15 mouse cellular contexts compared by ENCODE assay signal in genomic region chr9:66162995-66163394, GRCm38 (mm10). TPM values are rescaled to one million over a fixed set of nuclear protein-coding genes. Genes with fewer than 3 reads are reported as not detected.
DNase-seq lines count a peak whose midpoint lies in the region; ATAC-seq and TF ChIP-seq lines count a peak whose summit lies in the region.
"Had no signal": no experiment of that assay in that cellular context is flagged by ENCODE, and none has a peak within 500 bp of the region (broad histone marks: within the 10 kb centered on the region; RNA-seq: fewer than 3 reads in every experiment).

No protein-coding gene starts in this region.

- H3K4me1 ChIP-seq in midbrain, postnatal 0 days (ENCODE audit: insufficient read depth, low read length), result peaks cover 1% of the 10 kb centered on the region; the same call in 1 of the 2 replicates
- peaks cover 17% of the 10 kb centered on the region for H3K4me1 ChIP-seq in midbrain, embryonic 13.5 days (replicated peaks)

- peaks cover 14% of the 10 kb centered on the region; the same call in 1 of the 2 replicates for H3K27me3 ChIP-seq in midbrain, postnatal 0 days (ENCODE audit: insufficient read depth, low read length)
- peaks cover 16% of the 10 kb centered on the region for H3K27me3 ChIP-seq in midbrain, embryonic 13.5 days

- H3K4me2 ChIP-seq in midbrain, postnatal 0 days (ENCODE audit: low read depth, low read length, poor library complexity, severe bottlenecking), result no peak overlapping the region
- no peak overlapping the region for H3K4me2 ChIP-seq in midbrain, embryonic 13.5 days (replicated peaks)
- H3K4me2 ChIP-seq: hindbrain, embryonic 14.5 days; kidney, embryonic 15.5 days; limb, embryonic 12.5 days had no signal

- no peak overlapping the region for H3K4me3 ChIP-seq in midbrain, postnatal 0 days (ENCODE audit: low read depth, low read length)
- H3K4me3 ChIP-seq in midbrain, embryonic 13.5 days (replicated peaks), result no peak overlapping the region
- H3K4me3 ChIP-seq: kidney, embryonic 15.5 days; limb, embryonic 12.5 days had no signal

- no peak for ATAC-seq in midbrain, postnatal 0 days (ENCODE audit: low FRiP score)
- no peak for ATAC-seq in midbrain, embryonic 13.5 days

- intact Hi-C loops in heart, postnatal 14 days (cut with DNase I), result no loop called here

- no peak overlapping the region for H3K9ac ChIP-seq in midbrain, postnatal 0 days (replicated peaks; ENCODE audit: low read length, poor library complexity, severe bottlenecking)
- no peak overlapping the region for H3K9ac ChIP-seq in midbrain, embryonic 13.5 days (replicated peaks)
- H3K9ac ChIP-seq: hindbrain, embryonic 14.5 days; kidney, embryonic 15.5 days; limb, embryonic 12.5 days had no signal

- H3K9me3 ChIP-seq in midbrain, postnatal 0 days (ENCODE audit: low read length), result no peaks in the 10 kb centered on the region
- H3K9me3 ChIP-seq in midbrain, embryonic 13.5 days, result no peaks in the 10 kb centered on the region
- H3K9me3 ChIP-seq: G1E; kidney, embryonic 15.5 days; limb, embryonic 12.5 days had no signal

- TF ChIP-seq CTCF in midbrain, postnatal 0 days (IDR thresholded peaks at IDR 0.05), result 0 out of 2 replicates have a peak, but pooled peaks have one; percentile 18

- H3K36me3 ChIP-seq in midbrain, postnatal 0 days (ENCODE audit: insufficient read depth, low read length), result no peaks in the 10 kb centered on the region
- no peaks in the 10 kb centered on the region for H3K36me3 ChIP-seq in midbrain, embryonic 13.5 days
- H3K36me3 ChIP-seq: kidney, embryonic 15.5 days; limb, embryonic 12.5 days had no signal

- WGBS in midbrain, postnatal 0 days, result 87% methylated on average over 9 of the region's 9 CpGs
- 89% methylated on average over 9 of the region's 9 CpGs for WGBS in midbrain, embryonic 13.5 days

- H3K27ac ChIP-seq in midbrain, postnatal 0 days (ENCODE audit: low read depth, low read length), result no peak overlapping the region
- no peak overlapping the region for H3K27ac ChIP-seq in midbrain, embryonic 13.5 days
- H3K27ac ChIP-seq: hindbrain, embryonic 14.5 days; kidney, embryonic 15.5 days; limb, embryonic 12.5 days; macrophage had no signal

- DNase-seq in adrenal gland, adult (ENCODE audit: inconsistent age in 2 of 2, low spot score in 1 of 2), result peak; percentile 57 to 66
- DNase-seq in adrenal gland, adult 18-20 months (ENCODE audit: low spot score in 2 of 2), result no peak
- peak; percentile 48 for DNase-seq in heart, adult 8-10 months (ENCODE audit: low spot score)
- no peak for DNase-seq in heart, postnatal 14 days
- no peak for DNase-seq in midbrain, postnatal 0 days (ENCODE audit: low spot score)
- DNase-seq in thymus, postnatal 0 days (ENCODE audit: low spot score), result no peak
- DNase-seq in embryo, embryonic 10 days (ENCODE audit: low spot score), result no peak
- DNase-seq: cerebellum, adult 11 months; right cerebral cortex, postnatal 14 days had no signal

RNA-seq across cellular contexts. Expression of gene Dapk2, which starts 5.0 kb away (rescaled TPM):
- total RNA-seq in adrenal gland, adult 18-20 months (2021), result 1 to 10 TPM; 4.4 to 4.9 TPM
- total RNA-seq in heart, adult 8-10 months (2022), result 1 to 10 TPM; 3.5 to 8.0 (median 4.8) TPM
- 1 to 10 TPM; 6.0 to 6.5 TPM for total RNA-seq in heart, postnatal 14 days (2021)
- total RNA-seq in midbrain, postnatal 0 days (2014; rRNA removed), result 0.14 and 1.1 TPM in 2 replicates
- polyA plus RNA-seq in midbrain, postnatal 0 days (2015; fragmentation: Nextera tagmentation; extraction: Ambion mirVana), result 0.43 and 0.58 TPM in 2 replicates
- 1.4 and 2.4 TPM in 2 replicates for polyA plus RNA-seq in midbrain, embryonic 13.5 days (2015; fragmentation: Nextera tagmentation; extraction: Ambion mirVana)
- 4.7 and 5.4 TPM in 2 replicates for polyA plus RNA-seq in thymus, postnatal 0 days (2015; fragmentation: Nextera tagmentation; extraction: Ambion mirVana)

RNA-seq across cellular contexts. Expression of gene Ciao2a, which starts 36.6 kb away (rescaled TPM):
- 10 to 100 TPM; 68.8 to 80.3 TPM for total RNA-seq in adrenal gland, adult 18-20 months (2021)
- 10 to 100 TPM; 63.2 to 72.4 (median 71.0) TPM for total RNA-seq in heart, adult 8-10 months (2022)
- 10 to 100 TPM; 59.4 to 69.3 TPM for total RNA-seq in heart, postnatal 14 days (2021)
- 27.5 and 28.2 TPM in 2 replicates for total RNA-seq in midbrain, postnatal 0 days (2014; rRNA removed)
- 62.1 and 65.7 TPM in 2 replicates for polyA plus RNA-seq in midbrain, postnatal 0 days (2015; fragmentation: Nextera tagmentation; extraction: Ambion mirVana)
- polyA plus RNA-seq in midbrain, embryonic 13.5 days (2015; fragmentation: Nextera tagmentation; extraction: Ambion mirVana), result 102 and 104 TPM in 2 replicates
- 226 and 240 TPM in 2 replicates for polyA plus RNA-seq in thymus, postnatal 0 days (2015; fragmentation: Nextera tagmentation; extraction: Ambion mirVana)

RNA-seq across cellular contexts. Expression of gene Snx1, which starts 36.6 kb away (rescaled TPM):
- 100 to 1,000 TPM in 1 of 2 experiments, 10 to 100 TPM in 1; 89.6 to 103 TPM for total RNA-seq in adrenal gland, adult 18-20 months (2021)
- 10 to 100 TPM; 21.3 to 25.8 (median 24.0) TPM for total RNA-seq in heart, adult 8-10 months (2022)
- total RNA-seq in heart, postnatal 14 days (2021), result 10 to 100 TPM; 34.1 to 34.4 TPM
- 42.3 and 47.1 TPM in 2 replicates for total RNA-seq in midbrain, postnatal 0 days (2014; rRNA removed)
- polyA plus RNA-seq in midbrain, postnatal 0 days (2015; fragmentation: Nextera tagmentation; extraction: Ambion mirVana), result 38.1 and 44.0 TPM in 2 replicates
- polyA plus RNA-seq in midbrain, embryonic 13.5 days (2015; fragmentation: Nextera tagmentation; extraction: Ambion mirVana), result 101 and 104 TPM in 2 replicates
- polyA plus RNA-seq in thymus, postnatal 0 days (2015; fragmentation: Nextera tagmentation; extraction: Ambion mirVana), result 109 and 116 TPM in 2 replicates

Comparison
In these comparisons a context has a peak if more than half of its experiments do, and no peak if none do; other contexts are left out.
1. DNase-seq: peak in adrenal gland, adult (2 of 2) and heart, adult 8-10 months (single experiment); none in adrenal gland, adult 18-20 months (0 of 2), heart, postnatal 14 days (0 of 2), midbrain, postnatal 0 days (single experiment), thymus, postnatal 0 days (single experiment) and embryo, embryonic 10 days (single experiment).